Mouse (Mus musculus) small intestine, adult 2 months (tissue): ENCODE results near the gene Aldh6a1. TPM values are rescaled to one million over a fixed set of nuclear protein-coding genes. Genes with fewer than 3 reads are reported as not detected.

ENCODE experiments used
- H3K27ac ChIP-seq: fragments of 200-500 bp; 2 replicates; pipeline ENCODE4 v1.5.1; 2012; ENCODE audit warnings: low read depth, low read length, control low read depth, inconsistent platforms; ENCODE audit not compliant: insufficient read depth
- H3K27me3 ChIP-seq: fragments of 200-500 bp; 2 replicates; pipeline ENCODE4 v1.6.1; 2012; ENCODE audit warnings: mild to moderate bottlenecking, moderate library complexity, low read length, inconsistent platforms; ENCODE audit not compliant: control insufficient read depth, insufficient read depth
- H3K36me3 ChIP-seq: fragments of 200-500 bp; 2 replicates; pipeline ENCODE4 v1.6.1; 2012; ENCODE audit warnings: mild to moderate bottlenecking, low read length, control low read depth, inconsistent platforms; ENCODE audit not compliant: control insufficient read depth, insufficient read depth
- H3K4me1 ChIP-seq: fragments of 200-500 bp; 2 replicates; pipeline ENCODE4 v1.6.1; 2012; ENCODE audit warnings: low read length, inconsistent platforms, mixed read lengths; ENCODE audit not compliant: control insufficient read depth, insufficient read depth, insufficient read length
- H3K4me3 ChIP-seq: fragments of 200-500 bp; 2 replicates; pipeline ENCODE4 v1.5.1; 2012; ENCODE audit warnings: low read depth, mild to moderate bottlenecking, control low read depth, inconsistent platforms, low read length, moderate library complexity
- CTCF ChIP-seq: fragments of 200-500 bp; IDR thresholded peaks from 2 replicates; pipeline ENCODE4 v1.5.1; 2012; ENCODE audit warnings: low read depth, mild to moderate bottlenecking, control low read depth, inconsistent platforms, low read length, moderate library complexity, mixed read lengths; ENCODE audit not compliant: insufficient replicate concordance, insufficient read length; ENCODE audit errors: extremely low read depth
- POLR2A ChIP-seq: fragments of 200-500 bp; IDR thresholded peaks from 2 replicates; pipeline ENCODE4 v1.6.1; 2012; ENCODE audit warnings: low read depth, mild to moderate bottlenecking, control low read depth, inconsistent platforms, low read length, moderate library complexity
- WGBS: fragments of 180-500 bp; shearing (Covaris S2); methylation state at CpG from one replicate; pipeline ENCODE4 v1.1.7; 2018; 5-methylcytosine and 5-hydroxymethylcytosine counted together
- polyA plus RNA-seq: library from polyadenylated mRNA; depleted of rRNA; stranded (reverse); fragments of >200 nt; gene quantifications from 2 replicates; pipeline ENCODE4 v1.2.3, GENCODE M21; 2012

Gene Aldh6a1
- polyA plus RNA-seq, 1 experiment: 1.5 TPM

- no peaks in the 10 kb centered on the region for H3K27me3 ChIP-seq
- 2% methylated on average over 51 of the region's 63 CpGs for WGBS
- H3K4me1 ChIP-seq: no peaks in the 10 kb centered on the region
- TF ChIP-seq CTCF: no peak
- peak; percentile 80 for TF ChIP-seq POLR2A
- H3K4me3 ChIP-seq: peak within 1 kb of the TSS; percentile 80
- H3K36me3 ChIP-seq: no peaks in the 10 kb centered on the region; the same call in 1 of the 2 replicates
- H3K27ac ChIP-seq: peak within 1 kb of the TSS; percentile 69
These were observed 41.8 kb downstream of the Aldh6a1 start, which contains the start of the genes Entpd5 and Bbof1 for GRCm38 (mm10) chr12:84408819-84409507. Gene Entpd5 (minus strand): TSS chr12:84409029. Gene Bbof1 (plus strand): TSS chr12:84409071.

- peak overlapping the region; percentile 80 for H3K4me3 ChIP-seq
- no peaks in the 10 kb centered on the region for H3K27me3 ChIP-seq
- H3K4me1 ChIP-seq: 0 out of 2 replicates have a peak, but pooled peaks cover 2% of the 10 kb centered on the region
- no peaks in the 10 kb centered on the region; the same call in 1 of the 2 replicates for H3K36me3 ChIP-seq
- WGBS: under 1% methylated on average over 52 of the region's 52 CpGs
- peak overlapping the region; percentile 69 for H3K27ac ChIP-seq
- TF ChIP-seq CTCF: no peak
- TF ChIP-seq POLR2A: no peak
These were observed 42.7 kb downstream of the Aldh6a1 start for GRCm38 (mm10) chr12:84407874-84408818.

GRCm38 (mm10) chr12:84407259-84407658 is 43.5 kb downstream of the Aldh6a1 start:
- Histone ChIP-seq H3K27ac (no peak overlapping the region), H3K4me1 (peaks cover 5% of the 10 kb centered on the region; the same call in 1 of the 2 replicates)
- WGBS: 60% methylated on average over 4 of the region's 4 CpGs

GRCm38 (mm10) chr12:84404541-84404940 is 46.3 kb downstream of the Aldh6a1 start:
- 41% methylated on average over 6 of the region's 6 CpGs for WGBS
- peaks cover 9% of the 10 kb centered on the region; the same call in 1 of the 2 replicates for H3K4me1 ChIP-seq
- H3K27ac ChIP-seq: no peak overlapping the region
- no peak overlapping the region for H3K4me3 ChIP-seq
- no peaks in the 10 kb centered on the region; the same call in 1 of the 2 replicates for H3K36me3 ChIP-seq
- TF ChIP-seq POLR2A: no peak
- TF ChIP-seq CTCF: no peak
- no peaks in the 10 kb centered on the region for H3K27me3 ChIP-seq

More at GRCm38 (mm10) chr12:84407259-84407658, 43.5 kb downstream of the Aldh6a1 start:
- no peak overlapping the region for H3K4me3 ChIP-seq
- no peaks in the 10 kb centered on the region for H3K27me3 ChIP-seq
- TF ChIP-seq CTCF (peak; percentile 15; the same call in 1 of the 2 replicates), POLR2A (no peak)
- no peaks in the 10 kb centered on the region; the same call in 1 of the 2 replicates for H3K36me3 ChIP-seq

- Histone ChIP-seq H3K4me3 (no peak overlapping the region), H3K36me3 (no peaks in the 10 kb centered on the region; the same call in 1 of the 2 replicates), H3K27me3 (no peaks in the 10 kb centered on the region), H3K4me1 (peaks cover 9% of the 10 kb centered on the region; the same call in 1 of the 2 replicates), H3K27ac (peak overlapping the region; percentile 73)
- TF ChIP-seq CTCF (no peak), POLR2A (no peak)
- WGBS: 24% methylated on average over 9 of the region's 9 CpGs
These were observed 47.9 kb downstream of the Aldh6a1 start for GRCm38 (mm10) chr12:84402923-84403322.

GRCm38 (mm10) chr12:84400653-84401052 is 50.2 kb downstream of the Aldh6a1 start:
- WGBS: 16% methylated on average over 3 of the region's 3 CpGs

GRCm38 (mm10) chr12:84400068-84400467 is 50.7 kb downstream of the Aldh6a1 start:
- Histone ChIP-seq H3K4me1 (peaks cover 9% of the 10 kb centered on the region; the same call in 1 of the 2 replicates), H3K27ac (peak overlapping the region; percentile 97), H3K27me3 (no peaks in the 10 kb centered on the region), H3K4me3 (peak overlapping the region; percentile 57), H3K36me3 (peaks cover 12% of the 10 kb centered on the region)
- TF ChIP-seq POLR2A (no peak), CTCF (no peak)
- 36% methylated on average over 3 of the region's 3 CpGs for WGBS

More at GRCm38 (mm10) chr12:84400653-84401052, 50.2 kb downstream of the Aldh6a1 start:
- peaks cover 7% of the 10 kb centered on the region for H3K36me3 ChIP-seq
- peak overlapping the region; percentile 97 for H3K27ac ChIP-seq
- H3K4me3 ChIP-seq: peak overlapping the region; percentile 40
- peak; percentile 67; the same call in 1 of the 2 replicates for TF ChIP-seq POLR2A
- no peak for TF ChIP-seq CTCF
- H3K4me1 ChIP-seq: peaks cover 9% of the 10 kb centered on the region; the same call in 1 of the 2 replicates
- no peaks in the 10 kb centered on the region for H3K27me3 ChIP-seq
